Mouse (Mus musculus): ENCODE results near the gene Slc6a20a.

Slc6a20a gene

GRCm38 (mm10) chr9:123638231-123638630 is 40.5 kb downstream of the Slc6a20a start:
- no peak for DNase-seq (ENCODE audit: low read depth, low spot score)

GRCm38 (mm10) chr9:123636771-123637170 is 41.9 kb downstream of the Slc6a20a start:
- no peak for DNase-seq (ENCODE audit: low read depth, low spot score)

- DNase-seq (ENCODE audit: low read depth, low spot score): no peak
These were observed 45.7 kb downstream of the Slc6a20a start for GRCm38 (mm10) chr9:123632993-123633392.

- DNase-seq (ENCODE audit: low read depth, low spot score): no peak
These were observed 46.4 kb downstream of the Slc6a20a start, which contains the start of gene Slc6a20b for GRCm38 (mm10) chr9:123632281-123632680. Gene Slc6a20b (minus strand): TSS chr9:123632565.

- no peak for DNase-seq (ENCODE audit: low read depth, low spot score)
These were observed 47.0 kb downstream of the Slc6a20a start for GRCm38 (mm10) chr9:123631666-123632065.

- no peak for DNase-seq (ENCODE audit: low read depth, low spot score)
These were observed 52.9 kb downstream of the Slc6a20a start for GRCm38 (mm10) chr9:123625821-123626220.

- no peak for DNase-seq (ENCODE audit: low read depth, low spot score)
These were observed 53.9 kb downstream of the Slc6a20a start for GRCm38 (mm10) chr9:123624741-123625140.

GRCm38 (mm10) chr9:123620311-123621098 is 58.2 kb downstream of the Slc6a20a start:
- no peak for DNase-seq (ENCODE audit: low read depth, low spot score)

- no peak for DNase-seq (ENCODE audit: low read depth, low spot score)
These were observed 77.2 kb downstream of the Slc6a20a start for GRCm38 (mm10) chr9:123601529-123601928.

GRCm38 (mm10) chr9:123597376-123597775 is 81.3 kb downstream of the Slc6a20a start:
- DNase-seq (ENCODE audit: low read depth, low spot score): no peak

GRCm38 (mm10) chr9:123596910-123597309 is 81.8 kb downstream of the Slc6a20a start:
- no peak for DNase-seq (ENCODE audit: low read depth, low spot score)

- no peak for DNase-seq (ENCODE audit: low read depth, low spot score)
These were observed 83.5 kb downstream of the Slc6a20a start for GRCm38 (mm10) chr9:123595194-123595593.

- no peak for DNase-seq (ENCODE audit: low read depth, low spot score)
These were observed 89.3 kb downstream of the Slc6a20a start for GRCm38 (mm10) chr9:123589240-123589910.
